Mouse (Mus musculus) embryonic facial prominence, embryonic 12.5 days (tissue): ENCODE measurements at regions not wholly inside any gene's neighbourhood (a gene's known extent, or its start where the extent isn't known, plus 50 kb on each side); places are given as distances from the start of the nearest gene placed in this dataset.

Experiments
- ATAC-seq: fragments of 200-750 bp; cut with Nextera tagmentation; 2 replicates; pipeline ENCODE4 v1.8.0; 2017; ENCODE audit not compliant: insufficient number of reproducible peaks, insufficient read depth, low FRiP score, low TSS enrichment
- H3K27ac ChIP-seq: fragments of 300-500 bp; sonication (generic); 2 replicates; pipeline ENCODE4 v1.5.1; 2016; ENCODE audit warnings: mild to moderate bottlenecking
- H3K27me3 ChIP-seq: fragments of 300-500 bp; sonication (generic); 2 replicates; pipeline ENCODE4 v1.6.1; 2016; ENCODE audit warnings: mild to moderate bottlenecking, moderate library complexity
- H3K36me3 ChIP-seq: fragments of 300-500 bp; sonication (generic); 2 replicates; pipeline ENCODE4 v1.6.1; 2016; ENCODE audit warnings: mild to moderate bottlenecking
- H3K4me1 ChIP-seq: fragments of 300-500 bp; sonication (generic); 2 replicates; pipeline ENCODE4 v1.6.1; 2016
- H3K4me2 ChIP-seq: fragments of 300-500 bp; sonication (generic); replicated peaks from 2 replicates; pipeline ENCODE4 v1.6.1; 2016; ENCODE audit warnings: mild to moderate bottlenecking, moderate library complexity
- H3K4me3 ChIP-seq: fragments of 300-500 bp; sonication (generic); 2 replicates; pipeline ENCODE4 v1.5.1; 2016; ENCODE audit warnings: mild to moderate bottlenecking
- H3K9ac ChIP-seq: fragments of 300-500 bp; sonication (generic); 2 replicates; pipeline ENCODE4 v1.6.1; 2016; ENCODE audit warnings: mild to moderate bottlenecking, moderate library complexity
- H3K9me3 ChIP-seq: fragments of 300-500 bp; sonication (generic); 2 replicates; pipeline ENCODE4 v1.6.1; 2016; ENCODE audit warnings: mild to moderate bottlenecking, moderate library complexity
- WGBS: fragments of 180-500 bp; shearing (Covaris S2); methylation state at CpG from one replicate; pipeline ENCODE4 v1.1.7; 2016; 5-methylcytosine and 5-hydroxymethylcytosine counted together

DNA sequence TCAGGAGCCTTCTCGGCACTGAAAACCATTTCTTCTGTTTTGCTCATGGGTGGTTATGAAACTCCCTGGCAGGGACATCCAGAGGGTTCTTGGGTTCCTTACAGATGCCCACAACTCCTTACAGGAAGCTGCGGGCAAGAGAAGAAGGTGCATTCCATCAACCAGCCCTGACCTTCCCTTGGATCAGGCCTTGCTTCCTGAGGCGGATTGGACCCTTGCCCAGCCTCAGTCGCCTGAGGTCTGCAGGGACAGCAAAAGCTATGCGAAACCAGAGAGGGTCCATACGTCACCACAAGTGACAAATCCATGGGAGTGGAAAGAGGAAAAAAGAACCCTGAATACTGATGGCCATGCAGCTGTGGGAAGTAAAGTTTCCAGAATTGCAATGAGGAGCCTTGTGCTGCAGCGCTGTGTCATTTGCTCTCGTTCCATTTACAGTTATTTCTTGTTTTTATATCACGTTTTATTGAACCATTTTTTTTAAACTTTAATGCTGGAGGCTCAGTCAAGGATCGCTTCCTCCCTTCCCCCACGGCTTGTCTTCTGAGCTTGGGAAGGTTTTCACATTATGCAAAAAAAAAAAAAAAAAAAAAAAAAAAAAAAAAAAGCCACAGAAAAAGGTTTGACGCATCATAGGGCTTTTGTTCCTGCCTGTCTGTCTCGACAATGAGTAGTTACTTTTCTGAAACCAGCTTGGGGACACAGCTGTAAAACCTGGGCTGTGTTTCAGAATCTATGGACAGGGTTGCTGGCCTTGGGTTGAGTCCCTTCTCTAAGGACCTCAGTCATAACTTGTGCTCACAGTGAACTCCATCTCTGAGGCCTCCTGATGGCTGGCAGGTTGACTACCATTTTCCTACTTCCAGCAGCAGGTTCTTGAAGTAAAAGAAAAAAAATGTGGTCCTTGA lies 202.0 kb upstream of the Ncam1 start:
- Histone ChIP-seq H3K9me3 (peaks cover 2% of the 10 kb centered on the region; the same call in 1 of the 2 replicates), H3K4me2 (no peak overlapping the region), H3K4me1 (peaks cover 4% of the 10 kb centered on the region; the same call in 1 of the 2 replicates), H3K27me3 (no peaks in the 10 kb centered on the region), H3K4me3 (no peak overlapping the region), H3K27ac (no peak overlapping the region), H3K36me3 (no peaks in the 10 kb centered on the region), H3K9ac (no peak overlapping the region)
- no peak for ATAC-seq
- 78% methylated on average over 13 of the region's 13 CpGs for WGBS

DNA sequence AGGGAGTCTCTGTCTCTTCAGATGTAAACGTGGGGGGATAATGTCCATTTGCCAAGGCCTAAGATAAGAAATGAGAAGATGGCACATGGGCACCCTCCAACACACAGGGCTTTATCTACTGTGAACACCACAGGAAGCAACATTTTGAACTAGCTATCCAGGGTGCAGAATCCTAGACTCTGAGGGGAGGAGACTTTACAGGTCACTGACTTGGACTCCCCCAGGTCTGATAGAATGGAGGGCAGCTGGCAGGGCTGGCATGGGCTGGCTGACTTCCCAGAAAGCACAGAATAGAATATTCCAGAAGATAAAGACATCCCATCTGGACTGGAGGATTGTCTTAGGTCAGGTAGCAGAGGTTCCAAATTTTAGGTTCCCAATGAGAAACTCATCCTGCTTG lies 201.2 kb upstream of the Ncam1 start:
- 67% methylated on average over 1 of the region's 1 CpGs for WGBS
- H3K4me3 ChIP-seq, result no peak overlapping the region
- ATAC-seq, result no peak
- H3K9ac ChIP-seq, result no peak overlapping the region
- H3K27me3 ChIP-seq, result no peaks in the 10 kb centered on the region
- peaks cover 6% of the 10 kb centered on the region; the same call in 1 of the 2 replicates for H3K9me3 ChIP-seq
- H3K36me3 ChIP-seq, result no peaks in the 10 kb centered on the region
- no peaks in the 10 kb centered on the region for H3K4me1 ChIP-seq
- H3K27ac ChIP-seq, result no peak overlapping the region
- no peak overlapping the region for H3K4me2 ChIP-seq

DNA sequence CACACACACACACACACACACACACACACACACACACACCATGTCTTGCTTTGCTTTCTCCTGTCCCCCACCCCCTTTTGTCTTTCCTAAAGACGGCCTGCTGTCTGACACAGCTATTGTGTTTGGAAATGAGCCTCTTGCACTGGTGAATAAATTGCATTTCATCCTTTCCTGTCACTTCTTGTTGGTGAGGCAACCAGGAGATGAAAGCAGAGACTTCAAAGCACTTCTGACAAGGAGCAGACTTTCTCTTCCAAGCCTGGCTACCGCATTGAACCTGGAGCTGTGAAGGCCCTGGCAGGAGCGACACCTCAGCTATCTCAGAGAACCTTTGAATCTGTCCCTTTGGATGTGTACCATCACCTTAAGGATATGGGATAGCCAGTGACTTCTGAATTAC lies 199.4 kb upstream of the Ncam1 start:
- H3K4me3 ChIP-seq, result no peak overlapping the region
- H3K9ac ChIP-seq, result no peak overlapping the region
- no peaks in the 10 kb centered on the region for H3K36me3 ChIP-seq
- H3K4me2 ChIP-seq, result no peak overlapping the region
- no peak for ATAC-seq
- WGBS, result 63% methylated on average over 3 of the region's 3 CpGs
- H3K4me1 ChIP-seq, result no peaks in the 10 kb centered on the region
- H3K27me3 ChIP-seq, result no peaks in the 10 kb centered on the region
- no peak overlapping the region for H3K27ac ChIP-seq
- H3K9me3 ChIP-seq, result peaks cover 6% of the 10 kb centered on the region; the same call in 1 of the 2 replicates

DNA sequence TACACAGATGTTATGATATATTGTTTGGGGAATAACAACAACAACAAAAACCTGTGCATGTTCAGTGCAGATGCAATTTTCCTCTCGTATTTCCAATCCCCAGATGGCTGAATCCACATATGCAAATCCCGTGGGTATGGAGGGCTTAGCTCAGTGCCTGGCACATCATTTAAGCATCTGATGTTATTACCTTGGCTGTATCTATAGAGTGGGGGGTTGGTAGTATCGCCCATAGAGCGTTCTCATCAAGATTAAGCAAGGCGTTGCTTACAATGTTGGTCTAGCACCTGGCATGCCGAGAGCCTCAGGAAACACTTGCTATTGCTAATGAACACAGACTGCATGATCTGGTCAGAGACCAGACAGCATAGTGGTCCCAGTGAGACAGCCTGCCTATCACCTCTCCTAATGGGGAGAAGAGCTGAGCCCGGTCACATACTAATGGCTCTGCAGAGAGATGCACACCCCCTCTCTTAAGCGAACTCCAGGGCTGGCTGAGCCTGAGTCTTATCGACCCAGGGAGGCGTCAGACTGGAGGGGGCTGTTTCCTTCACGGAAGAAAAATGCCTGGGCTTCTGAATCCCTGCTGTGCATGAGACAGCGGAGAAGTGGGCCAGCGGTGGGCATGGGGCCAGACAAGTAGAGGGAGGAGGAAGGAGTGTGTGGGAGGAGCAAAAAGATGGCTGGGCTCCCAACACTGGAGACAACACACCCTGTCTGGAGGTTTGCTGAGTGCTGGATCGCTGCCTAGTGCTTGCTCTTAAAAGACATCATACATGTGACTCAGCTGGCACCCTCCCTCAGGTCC lies 190.9 kb upstream of the Ncam1 start:
- H3K4me2 ChIP-seq, result no peak overlapping the region
- H3K36me3 ChIP-seq, result no peaks in the 10 kb centered on the region
- no peaks in the 10 kb centered on the region; the same call in 1 of the 2 replicates for H3K9me3 ChIP-seq
- no peaks in the 10 kb centered on the region for H3K27me3 ChIP-seq
- H3K4me3 ChIP-seq, result no peak overlapping the region
- no peak overlapping the region for H3K9ac ChIP-seq
- ATAC-seq, result peak; percentile 77
- H3K27ac ChIP-seq, result no peak overlapping the region
- H3K4me1 ChIP-seq, result peaks cover 6% of the 10 kb centered on the region; the same call in 1 of the 2 replicates
- 55% methylated on average over 14 of the region's 14 CpGs for WGBS

DNA sequence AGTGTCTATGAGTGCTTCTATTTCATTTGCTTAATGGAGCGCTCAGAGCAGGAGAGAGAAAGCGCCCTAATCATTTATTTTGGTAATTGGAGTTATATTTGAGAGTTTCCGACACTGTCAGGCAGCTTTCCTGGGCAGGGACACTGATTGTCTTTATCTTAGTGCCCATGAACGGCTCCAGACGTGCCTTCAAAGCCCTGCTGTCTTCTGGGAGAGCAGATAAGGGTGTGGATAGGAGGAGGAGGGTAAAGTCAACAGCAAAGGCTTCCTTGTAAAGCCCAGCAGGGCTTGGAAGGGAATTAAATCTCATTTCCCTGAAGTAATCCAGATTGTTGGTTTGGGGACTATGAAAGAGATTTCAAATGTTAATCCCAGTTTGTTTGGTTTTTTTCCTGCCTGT lies 189.3 kb upstream of the Ncam1 start:
- 60% methylated on average over 5 of the region's 5 CpGs for WGBS
- Histone ChIP-seq H3K27me3 (no peaks in the 10 kb centered on the region), H3K4me2 (no peak overlapping the region), H3K4me1 (peaks cover 6% of the 10 kb centered on the region; the same call in 1 of the 2 replicates), H3K27ac (no peak overlapping the region), H3K9ac (no peak overlapping the region), H3K36me3 (no peaks in the 10 kb centered on the region), H3K9me3 (no peaks in the 10 kb centered on the region), H3K4me3 (no peak overlapping the region)
- ATAC-seq, result no peak

DNA sequence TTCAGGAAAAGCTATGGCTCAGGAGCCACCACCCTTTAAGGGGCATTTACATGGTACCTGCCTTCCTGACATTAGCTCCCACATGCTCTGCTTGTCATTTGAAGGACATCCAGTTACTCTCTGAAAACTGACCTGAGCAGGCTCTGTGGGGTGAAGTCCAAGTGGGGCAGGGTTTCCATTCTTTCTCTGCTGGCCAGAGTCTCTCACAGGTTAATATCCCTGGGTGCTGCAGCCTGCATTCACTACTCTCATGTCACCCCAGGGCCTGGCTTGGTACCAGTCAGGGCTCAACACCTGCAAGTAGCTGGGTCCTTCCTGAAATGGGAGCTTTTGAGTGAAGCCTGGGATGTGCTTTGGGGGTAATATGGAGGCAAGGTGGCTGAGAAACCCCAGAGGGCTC lies 188.8 kb upstream of the Ncam1 start:
- Histone ChIP-seq H3K27me3 (no peaks in the 10 kb centered on the region), H3K4me2 (no peak overlapping the region), H3K9ac (no peak overlapping the region), H3K36me3 (no peaks in the 10 kb centered on the region), H3K4me3 (no peak overlapping the region), H3K27ac (no peak overlapping the region), H3K9me3 (no peaks in the 10 kb centered on the region), H3K4me1 (peaks cover 6% of the 10 kb centered on the region; the same call in 1 of the 2 replicates)
- ATAC-seq, result no peak

DNA sequence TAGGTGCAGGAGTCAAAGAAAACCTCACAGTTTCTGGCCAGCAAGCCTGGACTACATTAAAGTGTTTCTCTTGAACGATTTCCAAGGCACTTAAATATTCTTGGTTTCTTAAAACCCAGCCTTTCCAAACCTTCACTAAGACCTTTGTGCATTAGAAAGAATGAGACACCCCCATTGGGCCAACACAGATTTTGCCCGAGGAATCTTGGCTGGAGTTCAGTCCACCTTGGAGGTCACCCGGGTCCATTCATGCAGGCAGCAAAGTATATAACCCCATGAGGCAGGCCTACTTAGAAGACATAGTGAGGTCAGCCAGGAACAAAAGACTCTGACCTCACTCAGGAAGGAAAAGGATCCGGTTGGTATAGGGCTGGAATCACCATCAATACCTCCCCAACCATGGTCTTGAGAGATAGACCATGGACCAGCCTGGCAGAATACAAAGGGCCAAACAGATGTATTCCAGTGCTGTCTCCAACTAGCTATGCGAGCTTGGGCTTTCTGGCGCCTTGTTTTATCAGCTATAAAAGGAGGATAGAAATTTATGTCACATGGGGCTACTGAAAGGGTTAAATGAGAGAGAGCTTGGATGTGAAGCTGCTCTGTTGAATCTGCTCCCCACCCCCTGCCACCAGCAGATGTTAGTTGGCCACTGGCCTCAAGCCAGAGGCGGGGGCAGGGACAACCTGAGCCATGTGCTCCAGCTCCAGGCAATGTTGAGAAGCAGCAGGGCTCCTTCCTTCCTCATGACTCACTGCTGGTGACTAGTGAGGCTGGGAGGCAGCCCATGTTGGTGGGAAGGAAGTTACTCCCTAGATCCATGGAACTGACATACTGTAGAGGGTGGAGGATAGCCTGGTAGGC lies 181.9 kb upstream of the Ncam1 start:
- Histone ChIP-seq H3K36me3 (no peaks in the 10 kb centered on the region), H3K9me3 (no peaks in the 10 kb centered on the region), H3K4me1 (peaks cover 21% of the 10 kb centered on the region), H3K4me3 (no peak overlapping the region), H3K27me3 (no peaks in the 10 kb centered on the region), H3K4me2 (no peak overlapping the region), H3K27ac (no peak overlapping the region; the same call in 1 of the 2 replicates), H3K9ac (no peak overlapping the region)
- ATAC-seq, result peak; percentile 67; the same call in 1 of the 2 replicates
- WGBS, result 44% methylated on average over 7 of the region's 7 CpGs

DNA sequence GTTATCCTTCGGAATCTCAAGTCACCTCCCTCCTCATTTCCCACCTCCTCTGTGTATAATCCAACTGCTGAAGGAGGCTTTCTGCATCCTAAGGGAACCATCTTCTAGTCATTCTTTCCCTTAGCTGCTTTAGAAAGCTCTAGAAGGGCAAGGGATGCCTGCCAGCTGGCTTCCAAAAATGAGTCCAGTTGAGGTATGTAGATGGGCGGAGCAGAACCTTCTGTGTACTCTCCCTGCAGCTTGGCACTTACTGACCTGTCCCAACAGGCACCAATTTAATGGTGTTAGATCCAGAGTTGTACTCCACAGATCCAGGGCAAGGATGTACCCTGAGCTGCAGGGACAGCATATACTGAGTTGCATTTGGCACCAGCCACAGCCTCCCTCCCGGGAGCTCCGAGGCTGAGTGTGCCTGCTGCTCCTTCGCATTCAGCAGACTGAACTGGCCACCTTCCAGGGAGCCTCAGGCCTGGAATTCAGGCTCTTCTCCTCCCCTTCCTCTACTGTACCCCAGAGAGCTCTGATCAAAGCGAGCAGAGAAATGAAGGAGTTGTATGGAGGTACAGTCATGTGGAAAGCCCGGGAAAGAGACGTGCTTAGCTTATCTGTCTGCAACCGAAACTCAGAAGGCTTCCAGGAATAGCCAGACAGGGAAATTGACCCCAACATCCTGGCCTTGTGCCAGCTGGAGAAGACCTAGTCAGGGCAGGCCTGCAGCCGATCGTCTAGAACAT lies 177.4 kb upstream of the Ncam1 start:
- H3K27me3 ChIP-seq, result no peaks in the 10 kb centered on the region
- no peaks in the 10 kb centered on the region for H3K9me3 ChIP-seq
- H3K4me3 ChIP-seq, result no peak overlapping the region
- H3K4me1 ChIP-seq, result peaks cover 19% of the 10 kb centered on the region
- H3K9ac ChIP-seq, result no peak overlapping the region
- no peak for ATAC-seq
- WGBS, result 51% methylated on average over 11 of the region's 11 CpGs
- H3K27ac ChIP-seq, result 0 out of 2 replicates have a peak overlapping the region, but pooled peaks have one; percentile 5
- no peak overlapping the region for H3K4me2 ChIP-seq
- H3K36me3 ChIP-seq, result no peaks in the 10 kb centered on the region

DNA sequence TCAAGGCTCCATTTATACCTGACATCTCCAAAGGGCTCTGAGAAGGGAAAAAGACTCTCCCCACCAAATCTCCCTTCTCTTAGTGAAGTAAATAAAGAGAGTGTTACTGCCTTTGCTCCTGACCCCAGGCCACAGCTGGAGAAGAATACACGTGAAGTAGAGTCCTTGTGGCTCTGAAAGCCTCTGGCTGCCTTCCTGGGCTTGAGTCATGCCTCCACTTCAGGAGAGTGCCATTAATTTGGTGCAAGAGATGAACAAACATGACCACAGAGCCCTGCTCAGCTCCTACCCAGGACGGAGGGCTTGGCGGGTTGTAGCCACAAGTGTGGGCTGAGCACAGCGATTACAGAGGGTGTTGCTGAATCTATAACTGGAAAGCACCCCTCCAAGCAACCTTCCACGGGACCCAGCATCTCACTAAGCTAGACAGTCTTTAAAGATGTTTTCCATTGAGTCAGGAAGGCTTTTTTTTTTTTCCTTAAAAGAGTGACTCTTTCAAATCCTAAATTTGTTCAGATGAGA lies 175.3 kb upstream of the Ncam1 start:
- H3K27ac ChIP-seq, result no peak overlapping the region
- H3K9ac ChIP-seq, result no peak overlapping the region
- no peak overlapping the region for H3K4me3 ChIP-seq
- H3K4me2 ChIP-seq, result no peak overlapping the region
- 84% methylated on average over 5 of the region's 5 CpGs for WGBS
- H3K36me3 ChIP-seq, result no peaks in the 10 kb centered on the region
- H3K27me3 ChIP-seq, result no peaks in the 10 kb centered on the region
- H3K4me1 ChIP-seq, result peaks cover 9% of the 10 kb centered on the region
- H3K9me3 ChIP-seq, result no peaks in the 10 kb centered on the region
- no peak for ATAC-seq

DNA sequence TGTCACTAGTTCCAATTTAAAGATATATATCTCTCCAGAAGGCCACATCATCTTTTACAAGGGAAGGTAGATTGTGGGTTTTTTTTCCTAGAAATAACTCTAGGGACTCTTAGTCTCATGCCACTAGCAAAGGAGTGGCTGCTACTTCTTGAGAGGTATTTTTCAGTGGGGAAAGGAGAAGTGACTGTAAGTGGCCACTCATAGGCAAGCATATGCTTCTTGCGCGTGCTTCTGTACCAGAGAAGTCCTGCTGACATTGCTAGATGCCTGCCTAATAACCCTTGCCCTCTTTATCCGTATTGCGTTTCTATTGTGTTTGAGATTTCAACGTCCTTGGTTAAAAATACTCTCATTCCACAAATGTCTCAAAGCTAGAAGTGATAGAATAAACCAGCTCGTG lies 170.7 kb upstream of the Ncam1 start:
- Histone ChIP-seq H3K27me3 (no peaks in the 10 kb centered on the region), H3K4me3 (no peak overlapping the region), H3K9ac (no peak overlapping the region), H3K4me2 (no peak overlapping the region), H3K36me3 (no peaks in the 10 kb centered on the region), H3K27ac (no peak overlapping the region), H3K9me3 (no peaks in the 10 kb centered on the region), H3K4me1 (no peaks in the 10 kb centered on the region)
- 78% methylated on average over 6 of the region's 6 CpGs for WGBS
- no peak for ATAC-seq
